8 mouse cellular contexts compared by ENCODE assay signal in the genomic region with DNA sequence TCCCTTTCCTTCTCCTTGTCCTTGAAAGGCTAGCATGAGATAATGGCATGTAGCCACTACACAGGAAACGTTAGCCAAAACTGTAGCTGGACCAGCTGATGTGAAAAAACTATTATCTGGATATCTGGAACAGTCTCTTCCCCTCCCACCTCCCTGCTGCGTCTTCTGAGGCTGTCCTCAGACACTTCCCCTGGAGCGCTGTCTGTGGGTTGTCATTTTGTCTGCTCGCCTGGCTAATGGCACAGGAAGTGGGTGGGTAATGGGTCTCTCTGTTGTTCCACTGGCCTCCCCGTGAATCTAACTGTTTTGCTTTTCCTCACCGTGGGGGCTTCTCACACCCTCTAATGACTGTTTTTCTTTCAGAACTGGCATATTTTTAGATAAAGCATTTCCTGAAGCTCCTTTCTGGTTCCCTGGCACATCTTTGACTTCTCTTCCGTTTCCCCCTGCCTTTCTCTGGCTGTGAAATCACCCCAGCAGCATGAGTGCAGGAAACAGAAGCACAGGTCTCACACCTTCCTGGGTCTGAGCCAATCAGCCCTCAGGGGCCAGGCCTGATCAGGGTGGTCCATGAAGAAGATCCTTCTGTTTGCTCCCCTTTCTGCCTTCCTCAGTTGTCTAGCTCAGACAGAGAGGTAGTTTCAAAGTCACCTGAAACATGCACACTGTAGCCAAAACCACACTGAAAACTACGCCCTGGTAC.
DNase-seq lines count a peak whose midpoint lies in the region; ATAC-seq and TF ChIP-seq lines count a peak whose summit lies in the region.

No protein-coding gene starts in this region.

- no peak for TF ChIP-seq EP300 in liver, embryonic 14.5 days (IDR thresholded peaks at IDR 0.05; ENCODE audit: low read depth)

- no peaks in the 10 kb centered on the region for H3K27me3 ChIP-seq in liver, embryonic 14.5 days (ENCODE audit: control insufficient read depth, insufficient read depth, low read length)
- H3K27me3 ChIP-seq in stomach, embryonic 15.5 days (replicated peaks), result no peaks in the 10 kb centered on the region
- H3K27me3 ChIP-seq in cerebellum, adult 2 months (ENCODE audit: control insufficient read depth, insufficient read depth, low read length), result no peaks in the 10 kb centered on the region

- H3K4me1 ChIP-seq in liver, embryonic 14.5 days (replicated peaks; ENCODE audit: control insufficient read depth in 2 of 2, insufficient read depth in 2 of 2, low read length in 1 of 2), result peaks cover 30 to 55% of the 10 kb centered on the region in 2 experiments
- no peaks in the 10 kb centered on the region for H3K4me1 ChIP-seq in stomach, embryonic 15.5 days
- no peaks in the 10 kb centered on the region for H3K4me1 ChIP-seq in cerebellum, adult 2 months (ENCODE audit: control insufficient read depth, insufficient read depth, low read length)

- no peaks in the 10 kb centered on the region for H3K36me3 ChIP-seq in liver, embryonic 14.5 days (replicated peaks; ENCODE audit: control insufficient read depth, insufficient read depth, low read depth)
- H3K36me3 ChIP-seq in stomach, embryonic 15.5 days, result no peaks in the 10 kb centered on the region

- WGBS in liver, embryonic 14.5 days (ENCODE audit: insufficient replicate concordance), result 17% methylated on average over 8 of the region's 8 CpGs
- 52% methylated on average over 8 of the region's 8 CpGs for WGBS in stomach, embryonic 15.5 days
- WGBS in cerebellum, adult 2 months, result 45% methylated on average over 8 of the region's 8 CpGs

- peak; percentile 76 to 82 for ATAC-seq in hematopoietic stem cell, adult 5-6 weeks (replicated peaks in 1 of 2; ENCODE audit: insufficient read depth in 1 of 2, low FRiP score in 2 of 2, low TSS enrichment in 1 of 2, low read depth in 1 of 2, poor library complexity in 2 of 2, severe bottlenecking in 2 of 2)
- peak; percentile 32; the same call in 1 of the 2 replicates for ATAC-seq in liver, embryonic 14.5 days (ENCODE audit: insufficient read depth)
- no peak for ATAC-seq in stomach, embryonic 15.5 days (ENCODE audit: insufficient read depth, low FRiP score, low read depth)

- TF ChIP-seq POLR2A in cerebellum, adult 2 months (IDR thresholded peaks at IDR 0.05; ENCODE audit: borderline replicate concordance, insufficient read depth, low read length), result no peak

- peak overlapping the region; percentile 14 for H3K9ac ChIP-seq in liver, embryonic 14.5 days (replicated peaks)
- H3K9ac ChIP-seq in stomach, embryonic 15.5 days, result no peak overlapping the region

- H3K4me3 ChIP-seq in liver, embryonic 14.5 days (ENCODE audit: insufficient read depth in 1 of 2, low read depth in 2 of 2, low read length in 2 of 2), result no peak overlapping the region
- no peak overlapping the region for H3K4me3 ChIP-seq in stomach, embryonic 15.5 days (replicated peaks)
- H3K4me3 ChIP-seq in cerebellum, adult 2 months (replicated peaks; ENCODE audit: insufficient read depth, low read depth, low read length), result no peak overlapping the region

- DNase-seq in adrenal gland, adult 8-10 months, result peak; percentile 33
- no peak for DNase-seq in adrenal gland, postnatal 4 days (ENCODE audit: low spot score in 2 of 2)
- DNase-seq in brain, adult 2 months (ENCODE audit: low read depth, low spot score), result peak; percentile 62
- DNase-seq in liver, embryonic 14.5 days (ENCODE audit: low read depth in 3 of 3, low spot score in 3 of 3), result peak in 1 of 3 experiments; percentile 22
- no peak for DNase-seq in cerebellum, adult 2 months
- DNase-seq in Muller cell, postnatal 12 days (ENCODE audit: inconsistent ontology term), result no peak

- H3K27ac ChIP-seq in liver, embryonic 14.5 days, result peak overlapping the region; percentile 3
- H3K27ac ChIP-seq in stomach, embryonic 15.5 days, result peak overlapping the region; percentile 10
- no peak overlapping the region for H3K27ac ChIP-seq in cerebellum, adult 2 months (ENCODE audit: insufficient read depth, low read length)

- TF ChIP-seq CTCF in liver, embryonic 14.5 days (IDR thresholded peaks at IDR 0.05; ENCODE audit: low read depth), result no peak
- no peak for TF ChIP-seq CTCF in cerebellum, adult 2 months (IDR thresholded peaks at IDR 0.05; ENCODE audit: borderline replicate concordance, insufficient read depth, low read depth, low read length)

- H3K4me2 ChIP-seq in liver, embryonic 14.5 days (ENCODE audit: low read depth), result peak overlapping the region; percentile 3
- H3K4me2 ChIP-seq in stomach, embryonic 15.5 days, result no peak overlapping the region

- no peaks in the 10 kb centered on the region for H3K9me3 ChIP-seq in liver, embryonic 14.5 days (ENCODE audit: control insufficient read depth, low read length)
- H3K9me3 ChIP-seq in stomach, embryonic 15.5 days, result no peaks in the 10 kb centered on the region

Comparison
In these comparisons a context has a peak if more than half of its experiments do, and no peak if none do; other contexts are left out.
1. DNase-seq: peak in adrenal gland, adult 8-10 months (single experiment) and brain, adult 2 months (single experiment); none in adrenal gland, postnatal 4 days (0 of 2), cerebellum, adult 2 months (0 of 2) and Muller cell, postnatal 12 days (single experiment).